Mouse (Mus musculus) heart, adult 2 months (tissue): ENCODE measurements at regions not wholly inside any gene's neighbourhood (a gene's known extent, or its start where the extent isn't known, plus 50 kb on each side); places are given as distances from the start of the nearest gene placed in this dataset.

Source experiments
- DNase-seq, 2 experiments: peaks; one replicate each; pipeline ENCODE4 v3.0.0; 2021
- H3K27ac ChIP-seq: fragments of 200-600 bp; 2 replicates; pipeline ENCODE4 v1.8.1; 2022
- H3K27me3 ChIP-seq: fragments of 200-500 bp; 2 replicates; pipeline ENCODE4 v1.6.1; 2012; ENCODE audit warnings: mild to moderate bottlenecking, low read length, inconsistent platforms, mixed read lengths; ENCODE audit not compliant: control insufficient read depth, insufficient read depth
- H3K36me3 ChIP-seq: fragments of 200-500 bp; 2 replicates; pipeline ENCODE4 v1.6.1; 2012; ENCODE audit warnings: low read length, inconsistent platforms; ENCODE audit not compliant: control insufficient read depth, insufficient read depth
- H3K4me1 ChIP-seq: fragments of 200-500 bp; 2 replicates; pipeline ENCODE4 v1.6.1; 2011; ENCODE audit warnings: low read length; ENCODE audit not compliant: control insufficient read depth, insufficient read depth
- H3K4me3 ChIP-seq: fragments of 200-600 bp; 2 replicates; pipeline ENCODE4 v1.8.1; 2022
- H3K79me2 ChIP-seq: fragments of 200-500 bp; replicated peaks from 2 replicates; pipeline ENCODE4 v1.6.1; 2012; ENCODE audit warnings: mild to moderate bottlenecking, inconsistent platforms, low read length, moderate library complexity, mixed read lengths; ENCODE audit not compliant: control insufficient read depth, insufficient read depth
- H3K9ac ChIP-seq: fragments of 200-500 bp; 2 replicates; pipeline ENCODE4 v1.6.1; 2012; ENCODE audit warnings: low read depth, mild to moderate bottlenecking, control low read depth, inconsistent platforms, low read length, mixed read lengths
- CTCF ChIP-seq: fragments of 200-600 bp; IDR thresholded peaks from 2 replicates; pipeline ENCODE4 v1.8.1; 2022; ENCODE audit warnings: antibody characterized with exemption, mild to moderate bottlenecking, moderate library complexity
- EP300 ChIP-seq: fragments of 200-500 bp; IDR thresholded peaks from 2 replicates; pipeline ENCODE4 v1.6.1; 2011; ENCODE audit warnings: low read depth, low read length, control low read depth; ENCODE audit not compliant: insufficient read depth
- POLR2A ChIP-seq: fragments of 200-500 bp; IDR thresholded peaks from 2 replicates; pipeline ENCODE4 v1.6.1; 2011; ENCODE audit warnings: mild to moderate bottlenecking, low read depth, low read length, control low read depth; ENCODE audit not compliant: insufficient read depth
- WGBS: fragments of 180-500 bp; shearing (Covaris S2); methylation state at CpG from one replicate; pipeline ENCODE4 v1.1.7; 2018; 5-methylcytosine and 5-hydroxymethylcytosine counted together
- intact Hi-C: fragments of 180-260 bp; cut with DNase I; formaldehyde crosslinking; loops from one replicate; pipeline ENCODE4 v1.15.1; 2025

DNA sequence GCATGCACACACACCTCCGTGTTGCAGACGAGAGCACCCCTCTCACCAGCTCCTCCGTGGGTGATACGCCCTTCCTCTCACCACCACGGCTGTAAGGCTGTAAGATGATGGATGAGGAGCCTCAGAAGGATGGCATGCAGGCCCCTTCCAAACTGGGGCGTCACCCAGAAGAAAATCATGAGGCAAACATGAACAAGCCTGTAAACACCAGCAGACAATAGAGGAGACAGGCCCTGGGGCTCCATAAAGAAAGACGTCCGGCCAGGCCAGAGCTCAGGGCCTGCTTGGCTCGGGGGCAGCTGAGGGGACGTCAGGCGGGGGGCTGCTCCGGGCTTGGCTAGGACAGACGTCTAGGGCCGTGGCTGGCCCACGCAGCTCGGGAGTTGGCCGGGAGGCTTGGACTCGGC lies 50.6 kb upstream of the Eln start:
- Histone ChIP-seq H3K79me2 (no peaks in the 10 kb centered on the region), H3K9ac (no peak overlapping the region), H3K27ac (no peak overlapping the region), H3K27me3 (no peaks in the 10 kb centered on the region), H3K36me3 (no peaks in the 10 kb centered on the region), H3K4me1 (0 out of 2 replicates have a peak, but pooled peaks cover 1% of the 10 kb centered on the region), H3K4me3 (no peak overlapping the region)
- intact Hi-C loops, result no loop called here
- 61% methylated on average over 18 of the region's 18 CpGs for WGBS
- TF ChIP-seq EP300, result no peak
- no peak for TF ChIP-seq CTCF
- TF ChIP-seq POLR2A, result no peak
- DNase-seq, result peak in 1 of 2 experiments; percentile 53
